Mouse (Mus musculus) kidney, embryonic 16.5 days (tissue): ENCODE data around the gene Vps16. TPM values are rescaled to one million over a fixed set of nuclear protein-coding genes. Genes with fewer than 3 reads are reported as not detected.

Experiments
- ATAC-seq: fragments of 200-750 bp; cut with Nextera tagmentation; 2 replicates; pipeline ENCODE4 v1.8.0; 2017; ENCODE audit warnings: moderate TSS enrichment; ENCODE audit not compliant: low FRiP score, low TSS enrichment
- H3K27ac ChIP-seq: fragments of 300-500 bp; sonication (generic); 2 replicates; pipeline ENCODE4 v1.5.1; 2014; ENCODE audit warnings: low read length
- H3K27me3 ChIP-seq: fragments of 300-500 bp; sonication (generic); 2 replicates; pipeline ENCODE4 v1.6.1; 2014; ENCODE audit warnings: low read length, control low read depth, mixed read lengths; ENCODE audit not compliant: insufficient read depth
- H3K36me3 ChIP-seq: fragments of 300-500 bp; sonication (generic); 2 replicates; pipeline ENCODE4 v1.6.1; 2014; ENCODE audit warnings: low read length, control low read depth, mixed read lengths; ENCODE audit not compliant: insufficient read depth
- H3K4me1 ChIP-seq: fragments of 300-500 bp; sonication (generic); 2 replicates; pipeline ENCODE4 v1.6.1; 2014; ENCODE audit warnings: low read length, control low read depth, mixed read lengths; ENCODE audit not compliant: insufficient read depth
- H3K4me2 ChIP-seq: fragments of 300-500 bp; sonication (generic); replicated peaks from 2 replicates; pipeline ENCODE4 v1.6.1; 2014; ENCODE audit warnings: low read depth, low read length
- H3K4me3 ChIP-seq: fragments of 300-500 bp; sonication (generic); 2 replicates; pipeline ENCODE4 v1.5.1; 2014; ENCODE audit warnings: mild to moderate bottlenecking, low read length
- H3K9ac ChIP-seq: fragments of 300-500 bp; sonication (generic); replicated peaks from 2 replicates; pipeline ENCODE4 v1.6.1; 2014; ENCODE audit warnings: low read length
- H3K9me3 ChIP-seq: fragments of 300-500 bp; sonication (generic); 2 replicates; pipeline ENCODE4 v1.6.1; 2016; ENCODE audit warnings: low read length, control low read depth
- WGBS: fragments of 180-500 bp; shearing (Covaris S2); extraction: QIAGEN DNeasy Blood & Tissue Kit; methylation state at CpG from one replicate; pipeline ENCODE4 v1.1.7; 2014; 5-methylcytosine and 5-hydroxymethylcytosine counted together
- polyA plus RNA-seq: library from polyadenylated mRNA; unstranded; fragments of >200 nt; fragmentation: Nextera tagmentation; extraction: Ambion mirVana; gene quantifications from 2 replicates; pipeline ENCODE4 v1.2.1, GENCODE M21; 2015

The Vps16 gene
- polyA plus RNA-seq, 1 experiment from 2014 or later, result 109 TPM

- Histone ChIP-seq H3K27me3 (no peaks in the 10 kb centered on the region), H3K27ac (no peak overlapping the region), H3K4me1 (peaks cover 34% of the 10 kb centered on the region), H3K9me3 (no peaks in the 10 kb centered on the region), H3K36me3 (no peaks in the 10 kb centered on the region), H3K9ac (no peak overlapping the region), H3K4me3 (no peak overlapping the region), H3K4me2 (no peak overlapping the region)
- no peak for ATAC-seq
- 66% methylated on average over 2 of the region's 2 CpGs for WGBS
These were observed 28.1 kb downstream of the Vps16 start for GRCm38 (mm10) chr2:130452266-130452665.

- no peak overlapping the region for H3K4me3 ChIP-seq
- no peak for ATAC-seq
- no peaks in the 10 kb centered on the region for H3K36me3 ChIP-seq
- H3K27me3 ChIP-seq, result no peaks in the 10 kb centered on the region
- H3K9ac ChIP-seq, result no peak overlapping the region
- H3K4me2 ChIP-seq, result no peak overlapping the region
- H3K9me3 ChIP-seq, result no peaks in the 10 kb centered on the region
- no peak overlapping the region for H3K27ac ChIP-seq
- H3K4me1 ChIP-seq, result peaks cover 34% of the 10 kb centered on the region
- 67% methylated on average over 6 of the region's 6 CpGs for WGBS
These were observed 29.3 kb downstream of the Vps16 start for GRCm38 (mm10) chr2:130453421-130453820.

- no peak for ATAC-seq
- no peaks in the 10 kb centered on the region for H3K36me3 ChIP-seq
- no peak overlapping the region for H3K9ac ChIP-seq
- H3K27me3 ChIP-seq, result no peaks in the 10 kb centered on the region
- H3K4me2 ChIP-seq, result no peak overlapping the region
- no peaks in the 10 kb centered on the region for H3K9me3 ChIP-seq
- 83% methylated on average over 6 of the region's 6 CpGs for WGBS
- no peak overlapping the region for H3K4me3 ChIP-seq
- no peak overlapping the region for H3K27ac ChIP-seq
- H3K4me1 ChIP-seq, result peaks cover 25% of the 10 kb centered on the region
These were observed 30.7 kb downstream of the Vps16 start for GRCm38 (mm10) chr2:130454748-130455370.

- H3K27ac ChIP-seq, result no peak overlapping the region
- no peaks in the 10 kb centered on the region for H3K9me3 ChIP-seq
- H3K9ac ChIP-seq, result no peak overlapping the region
- H3K27me3 ChIP-seq, result no peaks in the 10 kb centered on the region
- peaks cover 8% of the 10 kb centered on the region for H3K4me1 ChIP-seq
- H3K4me2 ChIP-seq, result no peak overlapping the region
- H3K4me3 ChIP-seq, result no peak overlapping the region
- ATAC-seq, result no peak
- no peaks in the 10 kb centered on the region for H3K36me3 ChIP-seq
- WGBS, result 85% methylated on average over 3 of the region's 3 CpGs
These were observed 33.7 kb downstream of the Vps16 start for GRCm38 (mm10) chr2:130457871-130458270.

- H3K27me3 ChIP-seq, result no peaks in the 10 kb centered on the region
These were observed 35.4 kb downstream of the Vps16 start for GRCm38 (mm10) chr2:130459576-130459975.

GRCm38 (mm10) chr2:130461287-130462071, 37.3 kb downstream of the Vps16 start:
- H3K4me1 ChIP-seq, result peaks cover 3% of the 10 kb centered on the region; the same call in 1 of the 2 replicates
- H3K9ac ChIP-seq, result no peak overlapping the region
- ATAC-seq, result no peak
- H3K36me3 ChIP-seq, result no peaks in the 10 kb centered on the region
- no peak overlapping the region for H3K27ac ChIP-seq
- H3K4me3 ChIP-seq, result no peak overlapping the region
- H3K4me2 ChIP-seq, result no peak overlapping the region; the same call in 1 of the 2 replicates
- H3K9me3 ChIP-seq, result no peaks in the 10 kb centered on the region
- 49% methylated on average over 15 of the region's 15 CpGs for WGBS
- H3K27me3 ChIP-seq, result no peaks in the 10 kb centered on the region

More at GRCm38 (mm10) chr2:130459576-130459975, 35.4 kb downstream of the Vps16 start:
- no peak for ATAC-seq
- H3K36me3 ChIP-seq, result no peaks in the 10 kb centered on the region
- H3K9me3 ChIP-seq, result no peaks in the 10 kb centered on the region
- H3K4me2 ChIP-seq, result no peak overlapping the region
- no peak overlapping the region for H3K27ac ChIP-seq
- no peak overlapping the region for H3K4me3 ChIP-seq
- 93% methylated on average over 3 of the region's 3 CpGs for WGBS
- H3K9ac ChIP-seq, result no peak overlapping the region
- peaks cover 6% of the 10 kb centered on the region; the same call in 1 of the 2 replicates for H3K4me1 ChIP-seq

- no peak overlapping the region for H3K4me3 ChIP-seq
- no peaks in the 10 kb centered on the region for H3K27me3 ChIP-seq
- H3K36me3 ChIP-seq, result no peaks in the 10 kb centered on the region
- no peak overlapping the region for H3K27ac ChIP-seq
- no peaks in the 10 kb centered on the region; the same call in 1 of the 2 replicates for H3K4me1 ChIP-seq
- H3K4me2 ChIP-seq, result no peak overlapping the region
- H3K9me3 ChIP-seq, result no peaks in the 10 kb centered on the region
- no peak overlapping the region for H3K9ac ChIP-seq
- 87% methylated on average over 1 of the region's 1 CpGs for WGBS
- no peak for ATAC-seq
These were observed 42.3 kb downstream of the Vps16 start for GRCm38 (mm10) chr2:130466438-130466837.

- ATAC-seq, result no peak
These were observed 45.2 kb downstream of the Vps16 start for GRCm38 (mm10) chr2:130469366-130469765.

GRCm38 (mm10) chr2:130469935-130470334, 45.8 kb downstream of the Vps16 start:
- Histone ChIP-seq H3K4me2 (no peak overlapping the region), H3K27ac (no peak overlapping the region), H3K9me3 (no peaks in the 10 kb centered on the region), H3K36me3 (no peaks in the 10 kb centered on the region), H3K27me3 (no peaks in the 10 kb centered on the region), H3K9ac (no peak overlapping the region), H3K4me1 (no peaks in the 10 kb centered on the region), H3K4me3 (no peak overlapping the region)
- 84% methylated on average over 2 of the region's 2 CpGs for WGBS
- ATAC-seq, result no peak

More at GRCm38 (mm10) chr2:130469366-130469765, 45.2 kb downstream of the Vps16 start:
- Histone ChIP-seq H3K4me1 (no peaks in the 10 kb centered on the region), H3K9me3 (no peaks in the 10 kb centered on the region), H3K4me3 (no peak overlapping the region), H3K4me2 (no peak overlapping the region), H3K27ac (no peak overlapping the region), H3K27me3 (no peaks in the 10 kb centered on the region), H3K36me3 (no peaks in the 10 kb centered on the region), H3K9ac (no peak overlapping the region)
- 74% methylated on average over 4 of the region's 4 CpGs for WGBS
